Mouse (Mus musculus): ENCODE data around the gene Loxl1.
"Not testable (repeated sequence)": the region's sequence is repeated elsewhere in the genome, so short reads cannot be mapped to it uniquely, and the experiment has no call there.

Loxl1 gene

GRCm38 (mm10) chr9:58276346-58276745 lies 36.6 kb downstream of the Loxl1 start:
- DNase-seq (ENCODE audit: low spot score in 2 of 2): no peak

- no peak for DNase-seq (ENCODE audit: low spot score in 2 of 2)
These were observed 37.2 kb downstream of the Loxl1 start for GRCm38 (mm10) chr9:58275797-58276196.

- DNase-seq (ENCODE audit: low spot score in 2 of 2): no peak
These were observed 37.7 kb downstream of the Loxl1 start for GRCm38 (mm10) chr9:58275115-58275774.

GRCm38 (mm10) chr9:58274626-58275025 lies 38.4 kb downstream of the Loxl1 start:
- DNase-seq (ENCODE audit: low spot score in 2 of 2): no peak

GRCm38 (mm10) chr9:58274101-58274604 lies 38.8 kb downstream of the Loxl1 start:
- DNase-seq (ENCODE audit: low spot score in 2 of 2): no peak

- no peak for DNase-seq (ENCODE audit: low spot score in 2 of 2)
These were observed 40.1 kb downstream of the Loxl1 start for GRCm38 (mm10) chr9:58272855-58273254.

GRCm38 (mm10) chr9:58272068-58272541 lies 40.9 kb downstream of the Loxl1 start:
- no peak for DNase-seq (ENCODE audit: low spot score in 2 of 2)

- not testable (repeated sequence) for DNase-seq (ENCODE audit: low spot score in 2 of 2)
These were observed 41.4 kb downstream of the Loxl1 start for GRCm38 (mm10) chr9:58271551-58271950.

GRCm38 (mm10) chr9:58271109-58271508 lies 41.9 kb downstream of the Loxl1 start:
- DNase-seq (ENCODE audit: low spot score in 2 of 2): no peak

- no peak for DNase-seq (ENCODE audit: low spot score in 2 of 2)
These were observed 42.9 kb downstream of the Loxl1 start for GRCm38 (mm10) chr9:58270081-58270480.

GRCm38 (mm10) chr9:58268384-58269313 lies 44.3 kb downstream of the Loxl1 start:
- peak; percentile 47 to 69 for DNase-seq (ENCODE audit: low spot score in 2 of 2)

GRCm38 (mm10) chr9:58267046-58267445 lies 45.9 kb downstream of the Loxl1 start:
- DNase-seq (ENCODE audit: low spot score in 2 of 2): no peak

GRCm38 (mm10) chr9:58266571-58267011 lies 46.4 kb downstream of the Loxl1 start:
- no peak for DNase-seq (ENCODE audit: low spot score in 2 of 2)

- DNase-seq (ENCODE audit: low spot score in 2 of 2): no peak
These were observed 47.6 kb downstream of the Loxl1 start for GRCm38 (mm10) chr9:58265368-58265767.

- no peak for DNase-seq (ENCODE audit: low spot score in 2 of 2)
These were observed 50.5 kb downstream of the Loxl1 start for GRCm38 (mm10) chr9:58262507-58262906.

- DNase-seq (ENCODE audit: low spot score in 2 of 2): no peak
These were observed 57.0 kb downstream of the Loxl1 start for GRCm38 (mm10) chr9:58255704-58256685.

- no peak for DNase-seq (ENCODE audit: low spot score in 2 of 2)
These were observed 57.9 kb downstream of the Loxl1 start for GRCm38 (mm10) chr9:58255105-58255504.

GRCm38 (mm10) chr9:58253805-58254122 lies 59.2 kb downstream of the Loxl1 start:
- not testable (repeated sequence) for DNase-seq (ENCODE audit: low spot score in 2 of 2)

- DNase-seq (ENCODE audit: low spot score in 2 of 2): peak; percentile 87 to 93
These were observed 59.8 kb downstream of the Loxl1 start, which contains the start of gene Stoml1 for GRCm38 (mm10) chr9:58253033-58253804. Gene Stoml1, plus strand, starts transcription at chr9:58253164.

GRCm38 (mm10) chr9:58250730-58251129 lies 62.3 kb downstream of the Loxl1 start:
- DNase-seq (ENCODE audit: low spot score in 2 of 2): not testable (repeated sequence)
